Mouse (Mus musculus): Measurements from ENCODE around the gene Gm6710.
"Not testable (repeated sequence)": the region's sequence is repeated elsewhere in the genome, so short reads cannot be mapped to it uniquely, and the experiment has no call there.

The Gm6710 gene

DNA sequence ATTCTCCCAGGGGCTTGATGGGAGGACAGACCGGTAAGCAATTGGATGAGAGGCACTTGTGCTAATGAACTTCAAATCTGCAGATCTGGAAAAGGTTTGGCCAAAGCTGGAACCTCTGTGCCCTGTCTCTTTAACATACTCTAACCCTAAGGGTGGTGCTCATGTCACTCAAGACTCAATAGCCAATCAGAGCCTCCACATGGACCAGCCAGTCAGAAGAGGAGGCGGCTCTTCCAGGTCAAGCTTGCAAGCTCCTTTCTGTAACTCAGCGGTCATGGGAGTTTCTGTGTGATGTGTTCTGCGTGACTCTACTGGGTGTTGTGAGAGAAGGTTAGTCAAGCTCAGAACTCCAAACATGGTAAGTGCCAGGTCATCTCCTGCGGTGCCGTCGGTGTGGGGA is at the start of gene Gm6710:
TSS of gene Gm6710 (plus strand) at position 196 of the 400 bp plus-strand sequence.
- not testable (repeated sequence) for DNase-seq (ENCODE audit: low read depth)

Measured in c-Kit-positive CD71-negative TER-119-negative erythroid progenitor cells, embryonic 14.5 days (primary cell).